Mouse (Mus musculus): ENCODE measurements at regions not wholly inside any gene's neighbourhood (a gene's known extent, or its start where the extent isn't known, plus 50 kb on each side); places are given as distances from the start of the nearest gene placed in this dataset.

DNA sequence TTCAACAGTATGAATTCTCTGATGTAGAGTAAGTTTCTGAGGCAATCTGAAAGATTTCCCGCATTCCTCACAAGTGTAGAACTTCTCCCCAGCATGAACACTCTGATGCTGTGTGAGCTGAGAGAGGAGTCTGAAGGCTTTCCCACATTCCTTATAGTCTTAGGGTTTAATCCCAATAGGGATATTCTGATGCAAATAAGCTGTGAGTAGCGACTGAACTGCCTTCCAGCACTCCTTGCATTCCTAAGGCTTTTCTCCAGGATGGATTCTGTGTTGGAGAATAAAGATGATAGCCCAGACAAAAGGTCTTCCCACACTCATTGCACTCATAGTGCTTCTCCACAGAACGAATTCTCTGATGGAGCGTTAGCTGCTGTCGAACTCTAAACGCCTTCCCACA is 152.6 kb upstream of the Api5 start:
- DNase-seq = no peak

DNA sequence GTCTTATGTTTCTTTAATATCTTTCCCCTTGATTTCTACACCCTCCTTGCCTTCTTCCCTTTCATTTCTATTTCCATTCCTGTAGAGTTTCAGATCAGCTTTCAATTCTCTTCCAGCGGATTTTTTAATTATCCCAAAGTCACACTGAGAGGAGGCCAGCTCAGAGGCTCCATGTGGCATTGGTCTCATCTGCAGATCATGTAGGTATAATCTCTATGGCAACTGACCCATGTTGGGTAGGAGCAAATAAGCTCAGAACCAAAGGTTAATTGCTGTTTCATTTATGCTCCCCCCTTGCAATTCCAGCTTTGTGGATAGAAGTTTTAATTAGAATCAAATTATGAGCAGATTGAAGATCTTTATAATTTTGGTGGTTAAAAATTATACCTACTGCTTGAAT is 149.3 kb upstream of the Api5 start:
- no peak for DNase-seq

DNA sequence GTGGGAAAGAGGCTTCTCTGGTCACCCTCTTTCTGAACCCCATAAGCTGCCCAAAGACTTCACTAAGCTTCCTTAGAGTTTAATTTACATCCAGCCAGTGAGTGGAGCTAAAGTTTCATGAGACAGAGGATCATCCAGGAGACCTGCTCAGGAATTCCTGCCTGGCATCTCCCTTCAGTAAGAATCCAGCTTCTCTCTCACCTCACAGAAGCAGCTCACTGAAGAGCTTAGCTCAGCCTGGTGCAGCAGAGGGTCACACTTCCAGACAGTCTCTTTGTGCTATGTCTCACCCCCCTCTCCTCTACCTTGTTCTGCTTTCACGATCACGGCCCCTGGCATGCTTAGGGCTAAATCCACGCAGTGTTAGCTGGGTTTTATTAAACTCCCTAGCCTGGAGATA is 133.7 kb upstream of the Api5 start:
- DNase-seq = no peak

GRCm38 (mm10) chr2:94541230-94541905 is 103.4 kb upstream of the Api5 start:
- no peak for DNase-seq

GRCm38 (mm10) chr2:94536631-94537030 is 98.7 kb upstream of the Api5 start:
- no peak for DNase-seq

DNA sequence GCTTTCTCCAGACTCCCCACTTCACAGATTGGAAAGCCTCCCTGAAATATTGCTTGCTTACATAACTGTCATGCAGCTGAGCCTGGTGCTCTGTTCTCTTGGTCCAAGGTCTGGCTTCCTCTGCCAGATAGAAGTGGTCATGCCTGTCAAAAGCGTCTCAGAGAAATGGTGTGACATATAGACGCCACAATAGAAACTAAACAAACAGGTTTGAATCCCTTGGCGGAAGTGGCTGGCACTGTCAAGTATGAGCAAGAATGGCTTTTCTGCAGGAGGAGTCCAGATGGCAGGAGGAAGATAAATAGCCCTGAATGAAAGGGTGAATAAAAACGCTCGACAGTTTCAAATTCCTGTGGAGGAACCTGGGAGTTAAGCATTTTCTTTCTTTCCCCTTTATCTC is 93.2 kb upstream of the Api5 start:
- DNase-seq = peak; percentile 37

- no peak for DNase-seq
Observed at GRCm38 (mm10) chr2:94524536-94524935, 86.6 kb upstream of the Api5 start.

GRCm38 (mm10) chr2:94516866-94517265 is 78.9 kb upstream of the Api5 start:
- peak; percentile 54 for DNase-seq

DNA sequence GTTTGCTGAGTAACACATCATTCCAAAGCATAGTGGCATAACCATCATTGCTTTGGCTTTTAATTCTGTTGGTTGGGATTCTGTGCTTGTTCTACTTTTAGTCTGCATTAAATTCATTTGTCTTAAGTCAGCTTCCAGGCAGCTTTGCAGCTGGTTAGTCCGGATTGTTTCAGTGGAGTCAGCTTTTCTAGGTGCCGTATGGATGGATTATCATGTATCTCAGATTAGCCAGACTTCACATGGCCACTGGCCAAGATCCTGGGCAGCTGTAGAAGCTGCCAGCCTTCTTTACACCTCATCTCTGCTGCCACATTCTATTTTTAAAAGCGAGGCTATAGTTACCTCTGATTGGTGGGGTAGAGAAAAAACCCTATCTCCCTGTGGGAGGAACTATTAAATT is 74.1 kb upstream of the Api5 start:
- no peak for DNase-seq

DNA sequence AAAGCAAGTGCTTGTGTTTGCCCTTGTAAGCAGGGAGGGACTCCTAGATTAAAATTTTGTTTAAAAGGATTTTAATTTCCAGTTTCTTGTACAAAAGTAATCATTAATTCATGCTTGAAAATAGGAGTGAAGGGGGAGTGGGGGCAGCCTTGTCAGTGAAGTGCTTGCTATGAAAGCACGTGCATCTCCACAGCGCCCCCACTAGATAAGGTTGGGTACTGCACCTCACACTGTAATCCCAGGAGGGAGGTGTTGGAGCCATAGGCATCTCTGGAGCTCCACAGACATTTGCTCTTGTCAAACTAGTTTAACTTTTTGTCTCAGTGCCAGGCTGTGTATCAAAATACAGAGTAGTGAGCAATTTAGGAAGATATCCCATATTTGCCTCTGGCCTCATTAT is 62.7 kb upstream of the Api5 start:
- DNase-seq = no peak

- no peak for DNase-seq
Observed at GRCm38 (mm10) chr2:94498516-94498915, 60.6 kb upstream of the Api5 start.

All from cerebellum, adult 11 months (tissue).